Mouse (Mus musculus) CD4-positive naive resting alpha-beta T cell, adult 76 days (primary cell): ENCODE data around the gene Col8a1. TPM values are rescaled to one million over a fixed set of nuclear protein-coding genes. Genes with fewer than 3 reads are reported as not detected.

Experiments
- total RNA-seq: library from RNA; stranded (reverse); gene quantifications from one replicate; pipeline ENCODE4 v1.2.4, GENCODE M21; 2023

Col8a1 gene
- total RNA-seq, result not detected

GRCm38 (mm10) chr16:57754526-57755125 lies at the start of gene Col8a1:
Gene Col8a1, minus strand, starts transcription at chr16:57754737.

GRCm38 (mm10) chr16:57606444-57607227 lies 147.9 kb downstream of the Col8a1 start, which contains the start of gene Cmss1:
Gene Cmss1, minus strand, starts transcription at chr16:57606864.

Other genes with a start within 250 kb of the Col8a1 start
- gene Cmss1, start 147.9 kb downstream of the Col8a1 start, total RNA-seq, result 14.6 TPM